Mouse (Mus musculus) liver, embryonic 14.5 days (tissue): ENCODE measurements around the gene Stam.

ENCODE experiments used
- CTCF ChIP-seq: IDR thresholded peaks from 2 replicates; pipeline ENCODE4 v1.5.1; 2016; ENCODE audit warnings: antibody characterized with exemption, low read depth, control low read depth
- EP300 ChIP-seq: IDR thresholded peaks from 2 replicates; pipeline ENCODE4 v1.6.1; 2016; ENCODE audit warnings: antibody characterized with exemption, low read depth

GRCm38 (mm10) chr2:14139590-14139989 lies 65.7 kb downstream of the Stam start:
- TF ChIP-seq CTCF (no peak), EP300 (no peak)
